Mouse (Mus musculus) liver, adult 10 weeks (tissue): Measurements from ENCODE around the gene Ces1a. TPM values are rescaled to one million over a fixed set of nuclear protein-coding genes. Genes with fewer than 3 reads are reported as not detected.

Source experiments
- polyA plus RNA-seq: library from polyadenylated mRNA; stranded (reverse); fragments of 350-450 nt; fragmentation: Illumina TruSeq; extraction: RNeasy Lipid Tissue Mini Kit (QIAGEN cat#74804); gene quantifications from one replicate; pipeline ENCODE4 v1.2.3, GENCODE M21; 2014; ENCODE audit warnings: low read depth, low replicate concordance

Gene Ces1a
- 0.19 TPM for polyA plus RNA-seq

GRCm38 (mm10) chr8:93048092-93048491, at the start of gene Ces1a:
Gene Ces1a (minus strand): TSS chr8:93048192.

GRCm38 (mm10) chr8:93079887-93080286, 31.9 kb upstream of the Ces1a start, which contains the start of gene Ces1b:
Gene Ces1b (minus strand): TSS chr8:93080017.

Other genes with a start within 250 kb of the Ces1a start
- gene Mmp2, start 220.9 kb downstream of the Ces1a start, polyA plus RNA-seq, result 1.3 TPM
- gene Lpcat2, start 192.9 kb downstream of the Ces1a start, polyA plus RNA-seq, result 2.6 TPM
- gene Capns2, start 146.8 kb downstream of the Ces1a start, polyA plus RNA-seq, result not detected
- not detected for gene Slc6a2, start 88.1 kb downstream of the Ces1a start, polyA plus RNA-seq
- 85.7 TPM for gene Ces1b, start 31.8 kb upstream of the Ces1a start, polyA plus RNA-seq
- 3,465 TPM for gene Ces1c, start 83.1 kb upstream of the Ces1a start, polyA plus RNA-seq
- gene Ces1d, start 149.6 kb upstream of the Ces1a start, polyA plus RNA-seq, result 709 TPM
- 131 TPM for gene Ces1e, start 181.4 kb upstream of the Ces1a start, polyA plus RNA-seq
- 371 TPM for gene Ces1f, start 231.6 kb upstream of the Ces1a start, polyA plus RNA-seq